Mouse (Mus musculus): ENCODE results near the gene Pbld1. TPM values are rescaled to one million over a fixed set of nuclear protein-coding genes. Genes with fewer than 3 reads are reported as not detected.

The Pbld1 gene
- polyA plus RNA-seq, 1 experiment = 2.2 TPM

- H3K4me1 ChIP-seq (ENCODE audit: control insufficient read depth, insufficient read depth, low read length) = no peaks in the 10 kb centered on the region
- H3K4me3 ChIP-seq (replicated peaks; ENCODE audit: extremely low read depth, low read depth, low read length) = no peak overlapping the region
- TF ChIP-seq POLR2A (IDR thresholded peaks at IDR 0.05; ENCODE audit: borderline replicate concordance, extremely low read depth, low read depth, low read length) = no peak
- no peak for TF ChIP-seq CTCF (IDR thresholded peaks at IDR 0.05; ENCODE audit: insufficient read depth, low read length)
- 53% methylated on average over 8 of the region's 8 CpGs for WGBS
- no peak for DNase-seq
Observed at GRCm38 (mm10) chr10:63089103-63089757, 29.3 kb downstream of the Pbld1 start.

GRCm38 (mm10) chr10:63089758-63090571 is 30.0 kb downstream of the Pbld1 start:
- H3K4me1 ChIP-seq (ENCODE audit: control insufficient read depth, insufficient read depth, low read length) = no peaks in the 10 kb centered on the region
- peak overlapping the region; percentile 30 for H3K4me3 ChIP-seq (replicated peaks; ENCODE audit: extremely low read depth, low read depth, low read length)
- DNase-seq = no peak
- TF ChIP-seq POLR2A (IDR thresholded peaks at IDR 0.05; ENCODE audit: borderline replicate concordance, extremely low read depth, low read depth, low read length) = no peak
- no peak for TF ChIP-seq CTCF (IDR thresholded peaks at IDR 0.05; ENCODE audit: insufficient read depth, low read length)
- 13% methylated on average over 26 of the region's 26 CpGs for WGBS

GRCm38 (mm10) chr10:63091915-63092314 is 32.0 kb downstream of the Pbld1 start:
- no peak for DNase-seq
- 71% methylated on average over 7 of the region's 7 CpGs for WGBS
- no peaks in the 10 kb centered on the region for H3K4me1 ChIP-seq (ENCODE audit: control insufficient read depth, insufficient read depth, low read length)
- TF ChIP-seq CTCF (IDR thresholded peaks at IDR 0.05; ENCODE audit: insufficient read depth, low read length) = no peak
- TF ChIP-seq POLR2A (IDR thresholded peaks at IDR 0.05; ENCODE audit: borderline replicate concordance, extremely low read depth, low read depth, low read length) = no peak
- no peak overlapping the region for H3K4me3 ChIP-seq (replicated peaks; ENCODE audit: extremely low read depth, low read depth, low read length)

- 55% methylated on average over 10 of the region's 10 CpGs for WGBS
- no peaks in the 10 kb centered on the region for H3K4me1 ChIP-seq (ENCODE audit: control insufficient read depth, insufficient read depth, low read length)
- TF ChIP-seq POLR2A (IDR thresholded peaks at IDR 0.05; ENCODE audit: borderline replicate concordance, extremely low read depth, low read depth, low read length) = no peak
- H3K4me3 ChIP-seq (replicated peaks; ENCODE audit: extremely low read depth, low read depth, low read length) = no peak overlapping the region
- no peak for DNase-seq
Observed at GRCm38 (mm10) chr10:63092616-63093550, 32.9 kb downstream of the Pbld1 start.

- TF ChIP-seq POLR2A (IDR thresholded peaks at IDR 0.05; ENCODE audit: borderline replicate concordance, extremely low read depth, low read depth, low read length) (no peak), CTCF (IDR thresholded peaks at IDR 0.05; ENCODE audit: insufficient read depth, low read length) (no peak)
- no peak for DNase-seq
- 70% methylated on average over 2 of the region's 2 CpGs for whole genome bisulfite sequencing
- Histone ChIP-seq H3K4me3 (replicated peaks; ENCODE audit: extremely low read depth, low read depth, low read length) (no peak overlapping the region), H3K4me1 (ENCODE audit: control insufficient read depth, insufficient read depth, low read length) (no peaks in the 10 kb centered on the region)
Observed at GRCm38 (mm10) chr10:63096757-63097156, 36.8 kb downstream of the Pbld1 start.

GRCm38 (mm10) chr10:63098191-63098590 is 38.2 kb downstream of the Pbld1 start:
- WGBS = 66% methylated on average over 12 of the region's 12 CpGs
- TF ChIP-seq POLR2A (IDR thresholded peaks at IDR 0.05; ENCODE audit: borderline replicate concordance, extremely low read depth, low read depth, low read length) (no peak), CTCF (IDR thresholded peaks at IDR 0.05; ENCODE audit: insufficient read depth, low read length) (no peak)
- Histone ChIP-seq H3K4me3 (replicated peaks; ENCODE audit: extremely low read depth, low read depth, low read length) (no peak overlapping the region), H3K4me1 (ENCODE audit: control insufficient read depth, insufficient read depth, low read length) (no peaks in the 10 kb centered on the region)
- DNase-seq = no peak

GRCm38 (mm10) chr10:63099521-63099920 is 39.6 kb downstream of the Pbld1 start, which contains the start of gene Atoh7:
Gene Atoh7 (plus strand): TSS chr10:63099651.
- 14% methylated on average over 16 of the region's 16 CpGs for WGBS
- Histone ChIP-seq H3K4me1 (ENCODE audit: control insufficient read depth, insufficient read depth, low read length) (no peaks in the 10 kb centered on the region), H3K4me3 (replicated peaks; ENCODE audit: extremely low read depth, low read depth, low read length) (no peak within 1 kb of the TSS)
- TF ChIP-seq CTCF (IDR thresholded peaks at IDR 0.05; ENCODE audit: insufficient read depth, low read length) (no peak), POLR2A (IDR thresholded peaks at IDR 0.05; ENCODE audit: borderline replicate concordance, extremely low read depth, low read depth, low read length) (no peak)
- DNase-seq = no peak

- DNase-seq = no peak
- no peak for TF ChIP-seq POLR2A (IDR thresholded peaks at IDR 0.05; ENCODE audit: borderline replicate concordance, extremely low read depth, low read depth, low read length)
- TF ChIP-seq CTCF (IDR thresholded peaks at IDR 0.05; ENCODE audit: insufficient read depth, low read length) = no peak
- no peak overlapping the region for H3K4me3 ChIP-seq (replicated peaks; ENCODE audit: extremely low read depth, low read depth, low read length)
- WGBS = under 1% methylated on average over 62 of the region's 62 CpGs
- no peaks in the 10 kb centered on the region for H3K4me1 ChIP-seq (ENCODE audit: control insufficient read depth, insufficient read depth, low read length)
Observed at GRCm38 (mm10) chr10:63099941-63100562, 40.1 kb downstream of the Pbld1 start.

GRCm38 (mm10) chr10:63100657-63101056 is 40.7 kb downstream of the Pbld1 start:
- H3K4me3 ChIP-seq (replicated peaks; ENCODE audit: extremely low read depth, low read depth, low read length) = no peak overlapping the region

More at GRCm38 (mm10) chr10:63100657-63101056, 40.7 kb downstream of the Pbld1 start:
- DNase-seq = no peak
- 19% methylated on average over 9 of the region's 9 CpGs for WGBS
- TF ChIP-seq CTCF (IDR thresholded peaks at IDR 0.05; ENCODE audit: insufficient read depth, low read length) (no peak), POLR2A (IDR thresholded peaks at IDR 0.05; ENCODE audit: borderline replicate concordance, extremely low read depth, low read depth, low read length) (no peak)
- H3K4me1 ChIP-seq (ENCODE audit: control insufficient read depth, insufficient read depth, low read length) = no peaks in the 10 kb centered on the region
